Mouse (Mus musculus) urinary bladder, postnatal 0 days (tissue): Measurements from ENCODE around the gene Smbd1. TPM values are rescaled to one million over a fixed set of nuclear protein-coding genes. Genes with fewer than 3 reads are reported as not detected.

ENCODE experiments used
- polyA plus RNA-seq: library from polyadenylated mRNA; unstranded; fragments of >200 nt; fragmentation: Nextera tagmentation; extraction: Ambion mirVana; gene quantifications from 2 replicates; pipeline ENCODE4 v1.2.1, GENCODE M21; 2015

Smbd1 gene
- not detected in 2 replicates for polyA plus RNA-seq

DNA sequence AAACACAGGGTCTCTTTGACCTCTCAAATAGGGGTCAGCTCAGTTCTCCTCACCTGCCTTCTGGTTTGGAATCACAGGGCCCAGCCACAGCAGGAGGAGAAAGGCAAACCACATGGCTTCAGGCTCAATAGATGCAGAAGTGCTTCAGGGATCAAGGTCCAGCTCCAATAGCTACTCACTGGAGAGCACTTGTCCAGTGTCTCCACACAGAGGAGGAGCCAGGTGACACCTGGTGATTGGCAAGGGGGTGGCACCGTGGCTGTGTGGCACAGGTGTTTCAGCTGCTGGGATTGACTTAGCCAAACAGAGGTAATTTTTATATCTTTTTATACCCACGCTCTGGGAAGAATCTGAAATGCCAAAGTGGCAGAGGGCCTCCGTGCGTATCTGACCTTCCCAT lies at the start of gene Smbd1:
Gene Smbd1, minus strand, starts transcription at position 157 of the 400 bp plus-strand sequence.

DNA sequence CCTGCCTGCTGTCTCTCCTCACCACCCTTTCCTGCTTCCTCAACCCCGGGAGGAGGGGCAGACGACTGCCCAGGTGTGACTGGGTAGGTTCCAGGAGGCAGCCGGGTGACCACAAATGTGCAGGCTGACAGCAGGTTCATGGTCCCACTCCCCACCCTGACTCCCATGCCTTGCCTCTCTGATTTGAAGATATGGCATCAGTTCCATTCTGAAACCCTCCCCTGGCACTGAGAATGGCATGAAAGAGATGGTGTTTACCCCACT lies 12.9 kb downstream of the Smbd1 start, which contains the start of gene Muc20:
Gene Muc20, minus strand, starts transcription at position 10 of the 264 bp plus-strand sequence.

Other genes with a start within 250 kb of the Smbd1 start
- gene Tfrc, start 201.6 kb downstream of the Smbd1 start, polyA plus RNA-seq = 5.3 and 12.0 TPM in 2 replicates
- gene Tnk2, start 166.6 kb downstream of the Smbd1 start, polyA plus RNA-seq = 18.7 and 22.3 TPM in 2 replicates
- not detected in 2 replicates for gene Muc4, start 74.6 kb downstream of the Smbd1 start, polyA plus RNA-seq
- gene Muc20, start 13.0 kb downstream of the Smbd1 start, polyA plus RNA-seq = not detected in 2 replicates
- 81.1 and 114 TPM in 2 replicates for gene Fyttd1, start 67.0 kb upstream of the Smbd1 start, polyA plus RNA-seq
- gene Rubcn, start 67.3 kb upstream of the Smbd1 start, polyA plus RNA-seq = 11.3 and 11.4 TPM in 2 replicates
- gene Lrch3, start 103.6 kb upstream of the Smbd1 start, polyA plus RNA-seq = 11.5 and 12.0 TPM in 2 replicates
- gene Iqcg, start 245.7 kb upstream of the Smbd1 start, polyA plus RNA-seq = 0.64 and 1.2 TPM in 2 replicates
- 699 and 727 TPM in 2 replicates for gene Rpl35a, start 246.0 kb upstream of the Smbd1 start, polyA plus RNA-seq